Mouse (Mus musculus) brown adipose tissue, adult 24 weeks (tissue): ENCODE measurements around the gene Galnt7. TPM values are rescaled to one million over a fixed set of nuclear protein-coding genes. Genes with fewer than 3 reads are reported as not detected.

ENCODE experiments used
- H3K27ac ChIP-seq: fragments of 200-500 bp; replicated peaks from 2 replicates; pipeline ENCODE4 v1.5.1; 2012; ENCODE audit warnings: low read depth, mild to moderate bottlenecking, low read length
- H3K4me1 ChIP-seq: fragments of 200-500 bp; 2 replicates; pipeline ENCODE4 v1.6.1; 2012; ENCODE audit warnings: low read length, mixed read lengths; ENCODE audit not compliant: control insufficient read depth, insufficient read depth, insufficient read length
- H3K4me3 ChIP-seq: fragments of 200-500 bp; 2 replicates; pipeline ENCODE4 v1.5.1; 2012; ENCODE audit warnings: low read depth, mild to moderate bottlenecking, low read length, moderate library complexity; ENCODE audit not compliant: insufficient read depth
- polyA plus RNA-seq: library from polyadenylated mRNA; stranded (reverse); fragments of >200 nt; gene quantifications from 2 replicates; pipeline ENCODE4 v1.2.4, GENCODE M21; 2012; ENCODE audit not compliant: missing spikeins, insufficient read depth, insufficient read length

Galnt7 gene
- polyA plus RNA-seq, 1 experiment: 0.79 TPM

- Histone ChIP-seq H3K4me1 (no peaks in the 10 kb centered on the region), H3K4me3 (no peak overlapping the region), H3K27ac (no peak overlapping the region)
Measured at GRCm38 (mm10) chr8:57602511-57602910, 50.3 kb downstream of the Galnt7 start.

GRCm38 (mm10) chr8:57601987-57602418, 50.8 kb downstream of the Galnt7 start:
- Histone ChIP-seq H3K4me1 (no peaks in the 10 kb centered on the region), H3K27ac (no peak overlapping the region), H3K4me3 (no peak overlapping the region)

- Histone ChIP-seq H3K27ac (no peak overlapping the region), H3K4me3 (no peak overlapping the region), H3K4me1 (no peaks in the 10 kb centered on the region)
Measured at GRCm38 (mm10) chr8:57599813-57600555, 52.8 kb downstream of the Galnt7 start.

GRCm38 (mm10) chr8:57595853-57596252, 57.0 kb downstream of the Galnt7 start:
- Histone ChIP-seq H3K4me3 (no peak overlapping the region), H3K4me1 (no peaks in the 10 kb centered on the region; the same call in 1 of the 2 replicates), H3K27ac (no peak overlapping the region)

- Histone ChIP-seq H3K27ac (no peak overlapping the region), H3K4me3 (no peak overlapping the region), H3K4me1 (no peaks in the 10 kb centered on the region; the same call in 1 of the 2 replicates)
Measured at GRCm38 (mm10) chr8:57594175-57594885, 58.5 kb downstream of the Galnt7 start.

GRCm38 (mm10) chr8:57592604-57593003, 60.2 kb downstream of the Galnt7 start:
- H3K4me1 ChIP-seq: no peaks in the 10 kb centered on the region; the same call in 1 of the 2 replicates
- H3K4me3 ChIP-seq: no peak overlapping the region
- no peak overlapping the region; the same call in 1 of the 2 replicates for H3K27ac ChIP-seq

- Histone ChIP-seq H3K4me3 (no peak overlapping the region), H3K27ac (no peak overlapping the region), H3K4me1 (peaks cover 2% of the 10 kb centered on the region; the same call in 1 of the 2 replicates)
Measured at GRCm38 (mm10) chr8:57591681-57592080, 61.2 kb downstream of the Galnt7 start.

GRCm38 (mm10) chr8:57590015-57590414, 62.8 kb downstream of the Galnt7 start:
- Histone ChIP-seq H3K4me3 (no peak overlapping the region), H3K4me1 (peaks cover 2% of the 10 kb centered on the region; the same call in 1 of the 2 replicates)

GRCm38 (mm10) chr8:57589176-57589575, 63.7 kb downstream of the Galnt7 start:
- Histone ChIP-seq H3K27ac (no peak overlapping the region), H3K4me3 (no peak overlapping the region), H3K4me1 (peaks cover 2% of the 10 kb centered on the region; the same call in 1 of the 2 replicates)

More at GRCm38 (mm10) chr8:57590015-57590414, 62.8 kb downstream of the Galnt7 start:
- no peak overlapping the region for H3K27ac ChIP-seq

- Histone ChIP-seq H3K4me1 (peaks cover 2% of the 10 kb centered on the region; the same call in 1 of the 2 replicates), H3K27ac (no peak overlapping the region), H3K4me3 (no peak overlapping the region)
Measured at GRCm38 (mm10) chr8:57588604-57589003, 64.2 kb downstream of the Galnt7 start.

GRCm38 (mm10) chr8:57586667-57587066, 66.2 kb downstream of the Galnt7 start:
- H3K27ac ChIP-seq: no peak overlapping the region

GRCm38 (mm10) chr8:57585831-57586230, 67.0 kb downstream of the Galnt7 start:
- peaks cover 2% of the 10 kb centered on the region; the same call in 1 of the 2 replicates for H3K4me1 ChIP-seq
- H3K27ac ChIP-seq: no peak overlapping the region
- H3K4me3 ChIP-seq: no peak overlapping the region

More at GRCm38 (mm10) chr8:57586667-57587066, 66.2 kb downstream of the Galnt7 start:
- Histone ChIP-seq H3K4me3 (no peak overlapping the region), H3K4me1 (peaks cover 2% of the 10 kb centered on the region; the same call in 1 of the 2 replicates)

GRCm38 (mm10) chr8:57585128-57585442, 67.7 kb downstream of the Galnt7 start:
- H3K27ac ChIP-seq: no peak overlapping the region
- no peak overlapping the region for H3K4me3 ChIP-seq
- H3K4me1 ChIP-seq: peaks cover 2% of the 10 kb centered on the region; the same call in 1 of the 2 replicates

GRCm38 (mm10) chr8:57584416-57585127, 68.3 kb downstream of the Galnt7 start:
- Histone ChIP-seq H3K4me3 (no peak overlapping the region), H3K27ac (no peak overlapping the region), H3K4me1 (peaks cover 2% of the 10 kb centered on the region; the same call in 1 of the 2 replicates)

GRCm38 (mm10) chr8:57579845-57580244, 73.0 kb downstream of the Galnt7 start:
- H3K4me1 ChIP-seq: no peaks in the 10 kb centered on the region
- no peak overlapping the region for H3K27ac ChIP-seq
- no peak overlapping the region for H3K4me3 ChIP-seq
